Mouse (Mus musculus): ENCODE measurements around the gene Nol3. TPM values are rescaled to one million over a fixed set of nuclear protein-coding genes. Genes with fewer than 3 reads are reported as not detected.

Nol3 gene
- total and polyA plus RNA-seq, 3 experiments = 0.63 to 0.89 TPM; not detected in 1

DNA sequence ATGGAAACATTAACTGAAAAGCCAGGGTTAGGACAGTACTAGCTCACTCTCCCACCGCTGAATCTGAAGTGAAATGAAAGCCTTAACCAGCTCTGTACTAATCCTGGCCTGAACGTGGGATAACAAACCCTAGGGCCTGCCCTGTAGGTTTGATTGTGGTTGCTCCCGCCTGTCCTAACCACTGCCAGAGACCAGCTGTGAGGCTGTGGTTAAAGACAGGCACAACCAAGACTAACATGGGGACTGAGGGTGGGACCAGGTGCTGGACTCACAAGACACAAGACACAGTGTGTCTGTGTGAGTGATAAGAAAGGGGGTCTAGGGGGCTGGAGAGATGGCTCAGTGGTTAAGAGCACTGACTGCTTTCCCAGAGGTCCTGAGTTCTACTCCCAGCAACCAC lies 4.6 kb downstream of the Nol3 start:
- Histone ChIP-seq H3K9ac (ENCODE audit: control insufficient read depth, low read depth, low read length, poor library complexity, severe bottlenecking) (no peak overlapping the region), H3K36me3 (ENCODE audit: control insufficient read depth in 1 of 2, insufficient read depth in 2 of 2, low read length in 2 of 2) (peaks cover 0 to 27% of the 10 kb centered on the region in 2 experiments; a peak in 2 of 4 replicates), H3K79me2 (ENCODE audit: control insufficient read depth, insufficient read depth, low read length, poor library complexity) (no peaks in the 10 kb centered on the region), H3K4me1 (ENCODE audit: control insufficient read depth in 1 of 2, insufficient read depth in 2 of 2, low read length in 2 of 2) (peaks cover 12 to 38% of the 10 kb centered on the region in 2 experiments), H3K27me3 (ENCODE audit: control insufficient read depth in 1 of 2, insufficient read depth in 2 of 2, low read length in 2 of 2) (no peaks in the 10 kb centered on the region), H3K9me3 (replicated peaks; ENCODE audit: insufficient read depth, low read length) (no peaks in the 10 kb centered on the region), H3K4me3 (ENCODE audit: control insufficient read depth in 1 of 2, insufficient read depth in 1 of 2, low read depth in 2 of 2, low read length in 2 of 2) (no peak overlapping the region), H3K27ac (ENCODE audit: control insufficient read depth, low read depth, low read length) (no peak overlapping the region)
- TF ChIP-seq ZC3H11A (IDR thresholded peaks at IDR 0.05; ENCODE audit: low read depth, low read length) (no peak), MAFK (IDR thresholded peaks at IDR 0.05; ENCODE audit: borderline replicate concordance, low read depth, low read length) (no peak), CHD1 (IDR thresholded peaks at IDR 0.05; ENCODE audit: low read depth, low read length) (no peak), GATA1 (IDR thresholded peaks at IDR 0.05; ENCODE audit: low read depth, low read length) (no peak), RAD21 (IDR thresholded peaks at IDR 0.05; ENCODE audit: low read depth, low read length) (no peak), JUND (IDR thresholded peaks at IDR 0.05; ENCODE audit: low read depth, low read length) (no peak), KAT2A (conservative IDR thresholded peaks at IDR 0.05; ENCODE audit: low read depth, low read length) (no peak), ETS1 (IDR thresholded peaks at IDR 0.05; ENCODE audit: low read depth, low read length) (no peak), CTCF (IDR thresholded peaks at IDR 0.05 in 2 of 3, conservative IDR thresholded peaks at IDR 0.05 in 1 of 3; ENCODE audit: control insufficient read depth in 1 of 3, insufficient read depth in 1 of 3, low read depth in 2 of 3, low read length in 3 of 3, poor library complexity in 1 of 3, severe bottlenecking in 1 of 3) (no peak), EP300 (IDR thresholded peaks at IDR 0.05; ENCODE audit: low read depth in 1 of 2, low read length in 2 of 2) (no peak), CHD2 (IDR thresholded peaks at IDR 0.05; ENCODE audit: low read length) (no peak)
- no peak for DNase-seq (ENCODE audit: low read depth, low spot score)

DNA sequence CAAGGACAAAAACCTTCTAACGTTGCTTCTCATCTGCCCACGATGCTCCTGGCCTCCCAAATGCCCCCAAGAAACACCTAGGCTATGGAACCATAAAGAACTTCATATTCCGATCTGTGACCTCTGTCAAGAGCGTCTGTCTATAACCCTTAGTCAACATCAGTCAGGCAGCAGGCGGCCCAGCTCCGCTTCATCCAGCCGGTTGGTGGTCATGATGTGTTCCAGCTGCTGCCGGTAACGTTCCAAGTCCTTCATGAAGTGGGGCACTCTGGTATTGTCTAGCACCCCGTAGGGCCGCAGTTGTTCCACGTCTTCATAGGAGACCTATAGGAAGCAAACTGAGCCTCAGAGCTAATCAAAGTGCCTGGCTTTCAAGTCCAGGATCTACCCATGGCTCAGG lies 5.9 kb downstream of the Nol3 start:
- Histone ChIP-seq H3K79me2 (ENCODE audit: control insufficient read depth, insufficient read depth, low read length, poor library complexity) (peaks cover 3% of the 10 kb centered on the region; the same call in 1 of the 2 replicates), H3K27me3 (ENCODE audit: control insufficient read depth in 1 of 2, insufficient read depth in 2 of 2, low read length in 2 of 2) (no peaks in the 10 kb centered on the region), H3K36me3 (ENCODE audit: control insufficient read depth in 1 of 2, insufficient read depth in 2 of 2, low read length in 2 of 2) (peaks cover 0 to 27% of the 10 kb centered on the region in 2 experiments; a peak in 2 of 4 replicates), H3K4me1 (ENCODE audit: control insufficient read depth in 1 of 2, insufficient read depth in 2 of 2, low read length in 2 of 2) (peaks cover 12 to 38% of the 10 kb centered on the region in 2 experiments), H3K9me3 (replicated peaks; ENCODE audit: insufficient read depth, low read length) (no peaks in the 10 kb centered on the region), H3K4me3 (ENCODE audit: control insufficient read depth in 1 of 2, insufficient read depth in 1 of 2, low read depth in 2 of 2, low read length in 2 of 2) (no peak overlapping the region), H3K27ac (ENCODE audit: control insufficient read depth, low read depth, low read length) (peak overlapping the region; percentile 68), H3K9ac (ENCODE audit: control insufficient read depth, low read depth, low read length, poor library complexity, severe bottlenecking) (no peak overlapping the region)
- no peak for DNase-seq (ENCODE audit: low read depth, low spot score)
- TF ChIP-seq ZKSCAN1 (IDR thresholded peaks at IDR 0.05; ENCODE audit: low read depth, low read length) (no peak), MYC (IDR thresholded peaks at IDR 0.05; ENCODE audit: low read depth, low read length) (no peak), E2F4 (IDR thresholded peaks at IDR 0.05; ENCODE audit: borderline replicate concordance, low read depth, low read length) (no peak), TAL1 (IDR thresholded peaks at IDR 0.05; ENCODE audit: low read length) (no peak), USF2 (IDR thresholded peaks at IDR 0.05; ENCODE audit: borderline replicate concordance in 1 of 2, insufficient read depth in 1 of 2, low read depth in 1 of 2, low read length in 2 of 2) (no peak), RCOR1 (IDR thresholded peaks at IDR 0.05; ENCODE audit: low read depth, low read length) (no peak), HCFC1 (IDR thresholded peaks at IDR 0.05; ENCODE audit: low read depth, low read length) (no peak), BHLHE40 (IDR thresholded peaks at IDR 0.05; ENCODE audit: borderline replicate concordance, low read depth, low read length) (no peak), POLR2A (IDR thresholded peaks at IDR 0.05; ENCODE audit: control insufficient read depth in 1 of 2, insufficient read depth in 1 of 2, low read depth in 1 of 2, low read length in 2 of 2, poor library complexity in 1 of 2) (no peak), ZC3H11A (IDR thresholded peaks at IDR 0.05; ENCODE audit: low read depth, low read length) (no peak)
